Mouse (Mus musculus) adrenal gland, postnatal 14 days (tissue): ENCODE data around the gene Hectd4. TPM values are rescaled to one million over a fixed set of nuclear protein-coding genes. Genes with fewer than 3 reads are reported as not detected.

Source experiments
- DNase-seq: peaks from one replicate; pipeline ENCODE4 v3.0.0; 2021; ENCODE audit warnings: mixed read lengths
- total RNA-seq: library from RNA; stranded (reverse); gene quantifications from 2 replicates; pipeline ENCODE4 v1.2.3, GENCODE M21; 2021

Hectd4 gene
- total RNA-seq, 1 experiment from 2014 or later = 27.1 TPM

GRCm38 (mm10) chr5:121236171-121236570 is 16.2 kb downstream of the Hectd4 start:
- DNase-seq = no peak

DNA sequence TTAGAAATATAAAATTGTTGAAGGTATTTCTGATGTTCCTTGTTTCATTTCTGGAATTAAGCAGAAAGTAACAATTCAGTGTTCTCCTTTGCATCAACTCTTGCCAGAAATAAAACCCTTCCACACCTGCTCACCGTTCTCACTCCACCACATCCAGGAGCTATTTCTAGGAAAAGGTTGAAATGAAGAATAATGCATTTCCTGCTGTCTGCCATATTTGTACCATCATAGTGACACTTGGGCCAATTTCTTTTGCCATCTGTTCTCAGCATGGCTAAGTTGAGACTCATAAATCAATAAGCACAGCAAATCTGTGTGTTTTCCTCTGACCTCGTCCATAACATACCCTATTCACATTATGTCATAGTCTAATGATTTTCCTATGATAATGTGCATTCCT is 18.2 kb downstream of the Hectd4 start:
- no peak for DNase-seq

DNA sequence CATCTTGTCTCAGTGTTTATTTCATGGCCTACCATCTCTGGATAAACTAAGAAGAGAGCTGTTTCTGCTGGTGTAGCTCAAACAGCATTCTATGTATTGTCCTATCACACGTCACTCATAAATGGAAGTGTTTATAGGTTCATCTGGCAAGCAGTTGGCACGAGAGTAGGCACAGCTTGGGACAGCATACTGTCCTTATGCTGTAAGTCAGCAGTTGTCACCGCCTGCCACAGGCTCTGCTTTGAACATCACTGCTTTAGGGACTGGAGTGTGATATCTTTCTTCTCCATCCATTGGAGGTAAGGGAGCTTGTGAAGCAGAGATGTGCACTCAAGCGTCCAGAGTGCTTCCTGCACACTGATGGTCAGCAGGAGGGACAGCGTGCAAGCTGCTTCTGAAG is 19.8 kb downstream of the Hectd4 start:
- DNase-seq = no peak

GRCm38 (mm10) chr5:121241182-121241581 is 21.2 kb downstream of the Hectd4 start:
- DNase-seq = no peak

GRCm38 (mm10) chr5:121242261-121242660 is 22.2 kb downstream of the Hectd4 start:
- no peak for DNase-seq

GRCm38 (mm10) chr5:121242701-121243100 is 22.7 kb downstream of the Hectd4 start:
- no peak for DNase-seq

DNA sequence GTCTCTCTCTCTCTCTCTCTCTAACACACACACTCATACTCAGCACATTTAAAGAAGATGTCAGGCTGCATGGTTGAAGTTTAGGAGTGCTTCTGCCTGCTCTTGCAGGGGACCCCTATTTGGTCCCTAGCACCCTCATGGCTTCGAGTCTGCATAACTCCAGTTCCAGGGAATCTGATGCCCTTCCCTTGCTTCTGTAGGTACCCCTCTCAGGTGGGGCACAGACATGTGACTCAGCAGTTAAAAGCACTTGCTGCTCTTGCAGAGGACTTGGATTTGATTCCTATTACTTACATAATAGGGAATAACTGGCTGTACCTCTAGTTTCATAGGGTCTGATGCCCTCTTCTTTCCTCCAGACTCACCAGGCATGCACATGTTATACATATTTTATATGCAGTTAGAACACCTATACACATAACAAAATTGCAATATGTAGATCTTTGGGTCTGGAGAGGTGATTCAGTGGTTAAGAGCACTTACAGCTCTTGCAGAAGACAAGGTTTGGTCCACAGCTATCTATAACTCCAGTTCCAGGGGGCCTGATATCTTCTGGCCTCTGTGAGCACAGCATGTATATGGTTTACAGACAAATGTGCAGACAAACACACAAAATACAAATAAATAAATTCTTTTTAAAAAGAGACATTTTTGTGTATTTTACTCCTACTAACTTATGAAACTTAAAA is 23.8 kb downstream of the Hectd4 start:
- no peak for DNase-seq

- DNase-seq = no peak
These were observed 24.3 kb downstream of the Hectd4 start for GRCm38 (mm10) chr5:121244365-121244731.

DNA sequence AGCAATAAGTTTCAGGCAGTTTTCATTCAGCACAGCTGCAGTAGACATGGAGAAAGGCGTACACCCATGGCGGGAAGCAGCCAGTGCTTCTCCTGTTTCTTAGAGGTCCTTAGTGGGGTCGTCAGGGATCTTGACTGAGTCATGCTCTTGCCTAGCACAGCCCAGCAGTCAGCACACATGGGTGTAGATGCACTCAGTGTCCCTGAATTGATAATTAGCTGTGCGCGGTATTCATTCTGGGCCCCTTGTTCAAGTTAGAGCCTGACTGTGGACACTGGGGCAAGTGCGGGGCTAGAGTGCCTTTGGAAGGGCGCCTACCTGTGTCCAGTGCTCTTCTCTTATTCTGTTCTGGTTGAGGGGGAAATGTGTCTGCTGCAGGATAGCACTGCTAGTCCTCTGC is 25.2 kb downstream of the Hectd4 start:
- DNase-seq = no peak

GRCm38 (mm10) chr5:121248766-121249394 is 28.9 kb downstream of the Hectd4 start:
- no peak for DNase-seq

DNA sequence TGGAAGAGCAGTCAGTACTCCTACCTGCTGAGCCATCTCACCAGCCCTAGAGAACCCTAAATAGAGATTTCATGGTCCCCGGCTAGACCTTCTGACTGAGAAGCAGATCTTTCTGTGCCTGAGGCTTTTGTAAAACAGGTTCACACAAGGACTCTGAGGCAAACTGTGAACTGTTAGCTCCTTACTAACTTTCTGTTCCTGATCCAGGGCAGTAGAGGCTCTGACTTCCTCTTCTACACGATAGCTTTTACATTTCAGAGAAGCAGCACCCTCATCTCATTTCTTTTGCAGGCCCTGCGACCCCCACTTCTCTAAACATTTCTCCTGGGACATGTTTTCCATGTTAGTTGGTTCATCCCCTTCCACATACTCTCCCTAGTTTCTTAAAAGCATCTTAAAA is 29.7 kb downstream of the Hectd4 start:
- no peak for DNase-seq

- DNase-seq = peak; percentile 90
These were observed 31.8 kb downstream of the Hectd4 start for GRCm38 (mm10) chr5:121251813-121252212.

DNA sequence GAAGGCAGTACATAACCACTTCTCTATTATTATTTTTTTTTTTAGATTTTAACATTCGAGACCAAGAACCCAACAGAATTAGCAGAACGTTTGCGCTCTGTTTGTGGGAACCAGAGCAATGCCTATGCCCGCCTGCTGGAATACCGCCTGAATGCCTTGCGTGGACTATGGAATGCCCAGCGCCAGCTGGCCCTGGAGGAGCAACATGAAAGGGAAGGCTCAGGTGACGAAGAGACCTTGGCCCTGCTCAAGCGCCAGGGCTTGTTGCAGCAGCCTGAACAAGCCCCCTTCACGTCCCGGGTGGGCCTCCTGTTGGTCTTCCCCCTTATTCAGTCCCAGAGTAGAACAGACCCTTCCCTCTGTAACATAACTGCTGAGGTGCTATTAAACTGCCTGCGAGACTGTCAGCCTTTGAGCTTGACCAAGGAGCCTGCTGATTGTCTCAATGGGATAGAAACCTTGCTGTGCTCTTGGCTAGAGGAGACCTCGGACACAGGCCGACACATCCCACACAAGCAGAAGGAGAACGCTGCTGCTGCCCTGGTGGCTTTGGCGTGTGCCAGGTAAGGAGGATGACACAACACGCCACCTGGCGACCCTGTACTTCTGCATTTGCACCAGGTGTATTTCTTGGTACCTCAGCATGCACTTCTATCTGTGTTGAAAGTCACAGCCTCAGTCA is 33.9 kb downstream of the Hectd4 start:
- no peak for DNase-seq

DNA sequence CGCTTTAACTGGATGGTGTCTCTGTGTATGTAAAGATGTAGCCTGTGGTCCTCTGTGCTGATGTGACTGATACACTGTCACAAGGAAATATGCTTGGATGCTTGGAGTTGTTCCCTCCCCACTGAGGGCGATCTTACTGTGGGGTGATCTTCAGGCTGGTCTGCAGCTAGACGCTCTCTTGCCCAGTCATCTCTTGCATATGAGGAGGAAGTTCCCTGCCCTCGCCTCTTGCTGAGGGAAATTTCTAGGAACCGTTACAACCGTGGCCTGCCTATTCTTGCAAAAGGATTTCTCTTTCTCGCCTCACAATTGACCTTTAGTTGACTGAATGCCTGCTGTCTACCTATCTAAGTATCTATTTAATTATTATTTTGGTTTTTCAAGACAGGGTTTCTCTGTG is 35.0 kb downstream of the Hectd4 start:
- DNase-seq = no peak

GRCm38 (mm10) chr5:121261806-121262205 is 41.8 kb downstream of the Hectd4 start:
- peak; percentile 9 for DNase-seq

GRCm38 (mm10) chr5:121262415-121262814 is 42.4 kb downstream of the Hectd4 start:
- no peak for DNase-seq

DNA sequence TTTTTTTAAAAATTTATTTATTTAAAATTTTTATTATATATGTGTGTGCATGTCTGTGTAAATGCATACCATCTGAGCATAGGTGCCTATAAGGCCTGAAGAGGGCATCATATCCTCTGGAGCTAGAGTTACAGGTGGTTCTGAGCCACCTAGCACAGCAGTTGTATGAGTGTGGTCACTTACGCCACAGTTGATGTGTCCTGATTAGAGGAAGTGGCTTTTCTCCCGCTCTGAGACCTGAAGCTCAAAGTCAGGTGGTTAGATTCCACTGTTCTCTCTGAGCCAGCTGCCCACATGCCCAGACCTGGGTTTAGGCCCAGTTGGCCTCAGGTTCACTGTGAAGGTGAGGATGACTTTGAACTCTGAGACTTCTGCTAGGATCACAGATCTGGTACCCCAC is 44.6 kb downstream of the Hectd4 start:
- peak; percentile 43 for DNase-seq

GRCm38 (mm10) chr5:121266741-121267382 is 46.8 kb downstream of the Hectd4 start:
- peak; percentile 65 for DNase-seq

- DNase-seq = no peak
These were observed 51.0 kb downstream of the Hectd4 start for GRCm38 (mm10) chr5:121271046-121271445.

GRCm38 (mm10) chr5:121276808-121277207 is 56.8 kb downstream of the Hectd4 start:
- no peak for DNase-seq

DNA sequence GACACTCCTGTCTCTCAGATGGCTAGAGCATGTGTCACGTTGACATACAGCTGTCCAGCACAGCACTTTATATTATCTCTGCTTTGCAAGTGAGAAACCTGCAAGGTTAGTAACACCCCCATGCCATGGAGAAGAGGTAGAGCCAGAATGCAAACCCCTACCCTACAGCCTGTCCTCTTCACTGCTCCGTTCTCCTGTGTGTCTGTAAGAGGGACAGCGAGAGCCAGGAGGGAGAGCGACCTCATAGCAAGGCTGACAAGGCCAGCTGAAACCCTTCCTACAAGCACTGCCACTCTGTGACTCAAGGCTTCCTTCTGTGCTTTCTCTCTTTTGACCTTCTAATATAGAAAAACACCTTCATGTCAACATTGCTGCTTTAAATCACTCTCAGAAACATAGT is 60.4 kb downstream of the Hectd4 start:
- peak; percentile 47 for DNase-seq

- no peak for DNase-seq
These were observed 63.0 kb downstream of the Hectd4 start for GRCm38 (mm10) chr5:121283051-121283450.

DNA sequence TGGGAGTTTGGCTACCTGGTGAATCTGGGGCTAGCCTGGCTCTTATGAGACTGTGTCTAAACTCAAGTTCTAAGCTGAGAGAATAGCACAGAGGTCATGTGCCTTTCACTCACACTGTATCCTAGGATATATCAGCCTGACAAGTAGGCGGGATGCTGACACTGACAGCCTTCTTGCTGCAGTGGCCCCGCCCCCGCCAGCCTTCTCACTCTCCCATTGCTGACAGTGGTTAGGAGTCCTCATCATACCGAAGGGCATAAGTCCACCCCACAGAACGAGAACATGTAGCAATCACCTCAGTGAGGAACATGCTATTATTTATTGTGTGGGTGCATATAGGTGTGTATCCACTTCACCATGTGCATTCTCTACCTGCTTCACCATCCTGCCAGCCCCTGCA is 64.8 kb downstream of the Hectd4 start:
- no peak for DNase-seq
